Mouse (Mus musculus): ENCODE measurements around the gene Map2k7. TPM values are rescaled to one million over a fixed set of nuclear protein-coding genes. Genes with fewer than 3 reads are reported as not detected.
"Not testable (repeated sequence)": the region's sequence is repeated elsewhere in the genome, so short reads cannot be mapped to it uniquely, and the experiment has no call there.

The Map2k7 gene
- total RNA-seq, 2 experiments from 2014 or later, result 91.3 to 116 TPM

DNA sequence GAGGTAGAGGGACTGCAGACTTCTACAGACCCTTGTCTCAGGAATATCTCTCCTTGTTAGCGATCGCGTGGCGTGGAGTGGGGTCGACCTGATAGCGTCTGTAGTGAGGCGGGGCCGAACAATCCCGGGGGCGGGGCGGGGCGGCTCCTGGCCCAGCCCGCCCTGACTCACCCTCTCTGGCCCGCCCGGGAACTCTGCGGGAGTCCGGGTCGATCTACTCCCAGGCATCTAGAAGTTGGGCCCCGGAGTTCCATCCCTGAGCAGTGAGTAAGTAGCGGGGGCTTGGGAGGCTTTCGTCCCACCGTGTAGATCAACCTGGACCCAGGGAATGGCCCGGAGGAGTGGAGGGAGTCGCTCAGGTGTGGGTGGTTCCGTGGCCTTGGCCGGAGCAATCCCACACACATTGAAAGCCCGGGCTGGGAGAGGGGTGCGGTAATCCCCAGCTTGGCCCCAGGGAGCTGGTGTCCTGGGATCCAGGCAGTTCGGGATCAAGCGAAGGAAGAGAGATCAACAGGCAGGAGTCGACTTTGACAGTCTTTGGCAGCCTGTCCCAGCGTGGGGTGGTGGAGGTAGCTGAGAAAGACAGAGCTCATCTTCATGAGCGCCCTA lies 11.7 kb upstream of the Map2k7 start, which contains the start of gene Lrrc8e:
Gene Lrrc8e, plus strand, starts transcription at position 89 of the 609 bp plus-strand sequence.
- DNase-seq, result peak in 1 of 2 experiments; percentile 3

DNA sequence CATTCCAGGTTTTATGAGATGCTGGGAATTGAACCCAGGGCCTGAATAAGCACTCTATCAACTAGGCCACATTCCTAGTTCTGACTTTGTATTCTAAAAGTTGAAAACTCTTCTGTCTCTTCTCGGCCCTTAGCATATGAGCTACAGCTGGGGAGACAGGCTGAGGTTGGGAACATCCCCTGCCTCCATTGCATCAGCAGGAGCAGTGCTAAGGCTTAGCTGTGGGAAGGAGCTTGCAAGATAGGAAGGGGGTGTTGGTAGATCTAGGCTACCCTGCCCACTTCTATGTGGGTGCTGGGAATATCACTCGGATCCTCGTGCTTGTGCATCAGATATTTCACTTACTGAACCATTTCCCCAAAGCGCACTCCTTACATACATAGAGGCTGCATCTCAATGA lies 10.6 kb upstream of the Map2k7 start:
- DNase-seq, result peak in 1 of 2 experiments; percentile 1

DNA sequence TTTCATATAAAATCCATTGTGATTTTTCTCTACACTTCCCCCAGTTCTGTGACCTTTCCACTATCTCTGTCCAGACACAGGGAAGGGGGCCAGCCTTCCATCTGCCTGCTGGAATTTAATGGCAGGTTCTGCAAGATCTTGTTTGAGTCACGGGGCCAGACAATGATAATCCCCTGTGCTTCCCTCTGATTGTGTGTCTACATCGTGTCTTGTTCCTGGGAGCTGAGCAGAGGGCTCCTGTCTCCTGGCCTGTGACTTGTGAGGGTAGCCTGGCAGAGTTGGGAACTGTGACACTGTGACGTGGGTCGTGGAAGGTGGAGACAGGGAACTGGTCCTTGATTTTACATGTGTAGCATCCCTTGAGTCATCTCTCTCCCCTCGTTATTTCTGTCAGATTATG lies 8.8 kb upstream of the Map2k7 start:
- DNase-seq, result no peak

DNA sequence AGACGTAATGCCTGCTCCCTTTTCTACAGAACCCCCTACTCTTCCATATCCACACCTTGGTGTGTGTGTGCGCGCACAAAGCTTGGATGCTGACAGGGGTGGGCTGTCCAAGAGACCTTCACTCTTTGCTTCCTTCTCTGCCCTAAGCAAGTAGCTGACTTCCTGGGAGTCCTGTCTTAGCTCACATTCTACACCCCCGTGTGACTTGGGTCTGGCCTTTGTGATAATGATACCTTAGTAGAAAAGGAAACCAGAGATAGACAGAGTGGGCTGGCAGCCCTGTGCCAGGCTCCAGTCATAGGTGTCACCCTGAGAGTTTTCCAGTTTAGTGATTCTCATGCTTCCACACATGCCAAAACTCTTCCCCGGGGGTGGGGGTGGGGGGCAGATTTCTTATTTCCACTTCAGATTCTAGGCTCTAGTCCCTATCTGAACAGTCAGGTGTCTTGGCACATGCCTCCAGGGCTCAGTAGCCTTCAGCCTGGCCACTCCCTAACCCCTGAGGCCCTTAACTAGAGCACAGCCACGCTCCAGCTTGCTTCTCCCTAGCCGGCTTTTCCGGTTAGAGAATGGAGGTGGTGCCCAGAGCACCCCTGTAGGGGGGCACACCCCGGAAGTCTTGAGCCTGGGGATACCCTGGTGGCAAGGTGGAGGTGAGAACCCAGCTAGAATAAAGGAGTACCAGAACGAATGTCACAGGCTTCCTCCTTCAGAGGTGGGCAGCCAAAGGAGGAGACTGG lies 7.8 kb upstream of the Map2k7 start:
- no peak for DNase-seq

DNA sequence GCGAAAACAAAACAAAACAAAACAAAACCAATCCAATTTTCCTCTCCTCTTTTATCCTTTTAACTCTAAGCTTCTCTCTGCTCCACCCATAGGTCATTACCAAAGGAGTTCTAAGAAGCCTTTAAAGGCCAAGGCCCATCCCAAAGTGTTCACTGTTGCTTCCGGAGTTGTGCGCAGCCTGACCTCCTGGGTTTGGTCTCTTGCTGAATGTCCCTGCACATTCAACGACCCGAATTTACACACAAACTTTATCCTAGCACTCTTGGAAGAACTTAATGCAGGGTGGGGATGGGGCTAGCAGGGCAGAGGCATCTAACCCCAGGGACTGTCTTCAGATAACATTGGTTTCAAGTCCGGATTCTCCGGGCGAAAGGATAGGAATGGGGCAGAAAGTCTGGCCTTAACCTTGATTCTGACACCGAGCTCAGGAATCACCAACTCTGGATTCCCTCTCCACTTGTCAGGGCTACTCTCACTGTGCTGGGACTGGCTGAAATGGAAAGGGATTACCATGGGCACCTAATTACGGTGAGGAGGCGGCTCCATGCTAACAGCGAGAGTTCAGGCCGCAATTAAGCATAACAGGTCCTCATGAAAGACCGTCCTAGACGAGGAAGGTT lies 616 bp upstream of the Map2k7 start:
- peak in 1 of 2 experiments; percentile 16 for DNase-seq

DNA sequence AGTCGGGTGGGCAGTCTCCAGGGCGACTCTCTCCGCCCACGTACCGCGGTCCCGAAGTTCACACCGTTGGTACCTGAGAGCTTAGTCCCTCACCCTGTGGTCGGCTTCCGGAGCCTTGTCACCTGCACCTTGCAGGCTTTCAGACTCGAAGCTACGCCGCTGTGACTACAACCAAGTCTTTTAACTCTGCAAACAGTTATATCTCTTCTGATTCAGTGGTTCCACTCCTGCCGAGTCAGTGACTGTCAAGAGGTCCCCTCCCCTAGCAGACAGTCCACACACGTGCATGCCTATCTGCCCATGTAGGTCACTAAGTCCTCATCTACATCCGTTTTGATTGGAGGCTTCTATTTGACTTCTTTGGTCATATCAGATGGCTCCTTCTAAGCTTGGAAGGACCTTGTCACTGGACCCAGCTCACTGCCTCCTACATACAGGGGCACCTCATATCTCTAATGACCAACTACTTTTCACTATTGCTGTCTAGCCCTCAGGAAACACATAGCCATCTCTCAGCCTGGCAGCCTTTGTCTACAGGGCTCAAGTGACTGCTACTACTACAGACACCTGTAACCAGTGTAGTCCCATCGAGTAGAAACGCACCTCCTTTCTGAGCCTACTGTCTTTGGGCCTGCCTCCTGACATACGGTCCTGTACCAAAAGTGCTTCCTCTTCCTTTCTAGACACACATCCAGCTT lies 802 bp downstream of the Map2k7 start:
- no peak for DNase-seq

DNA sequence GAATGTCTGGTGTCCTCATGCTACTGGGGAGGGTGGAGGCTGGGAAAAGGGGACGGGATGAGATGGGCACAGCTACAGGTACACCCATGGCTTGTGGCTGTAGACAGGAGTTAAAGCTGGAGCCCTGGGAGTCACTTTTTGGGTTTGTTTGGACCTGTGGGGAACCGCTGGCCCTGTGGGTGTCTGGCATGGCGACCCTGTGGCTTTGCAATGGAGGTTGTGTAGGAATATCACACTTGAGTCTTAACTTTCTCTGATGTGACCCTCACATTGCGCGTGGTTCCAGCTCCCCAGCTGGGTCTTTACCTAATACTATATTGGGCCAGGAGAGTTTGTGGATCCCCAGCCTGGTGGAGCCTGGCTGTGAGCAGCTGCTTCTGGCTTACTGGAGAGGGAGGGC lies 6.5 kb downstream of the Map2k7 start:
- no peak for DNase-seq

DNA sequence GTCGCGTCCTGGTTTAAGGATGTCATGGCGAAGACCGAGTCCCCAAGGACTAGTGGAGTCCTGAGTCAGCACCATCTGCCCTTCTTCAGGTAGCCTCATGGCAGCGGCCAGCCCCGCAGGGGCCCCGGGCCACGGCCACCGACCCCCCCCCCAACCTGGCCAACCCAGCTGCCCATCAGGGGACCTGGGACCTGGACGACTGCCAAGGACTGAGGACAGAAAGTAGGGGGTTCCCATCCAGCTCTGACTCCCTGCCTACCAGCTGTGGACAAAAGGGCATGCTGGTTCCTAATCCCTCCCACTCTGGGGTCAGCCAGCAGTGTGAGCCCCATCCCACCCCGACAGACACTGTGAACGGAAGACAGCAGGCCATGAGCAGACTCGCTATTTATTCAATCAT lies 7.2 kb downstream of the Map2k7 start:
- no peak for DNase-seq

DNA sequence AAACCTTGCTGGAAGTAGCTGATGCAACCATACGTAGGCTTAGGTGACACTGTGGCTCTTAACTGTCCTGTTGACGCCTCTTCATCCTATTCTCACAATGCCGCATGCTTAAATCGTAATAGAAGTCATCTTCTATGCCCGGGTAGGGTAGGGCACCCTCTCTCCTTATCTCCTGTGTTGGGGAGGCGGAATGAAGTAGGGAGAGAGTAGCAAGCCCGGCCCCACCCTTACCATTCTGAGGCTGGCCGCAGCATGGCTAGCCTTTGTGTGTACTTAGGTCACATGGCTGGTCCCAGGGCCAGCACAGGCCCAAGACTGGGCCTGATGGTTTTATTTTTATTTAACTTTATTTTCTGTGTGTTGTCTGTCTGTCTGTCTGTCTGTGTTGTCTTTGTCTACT lies 8.7 kb downstream of the Map2k7 start:
- DNase-seq, result no peak

DNA sequence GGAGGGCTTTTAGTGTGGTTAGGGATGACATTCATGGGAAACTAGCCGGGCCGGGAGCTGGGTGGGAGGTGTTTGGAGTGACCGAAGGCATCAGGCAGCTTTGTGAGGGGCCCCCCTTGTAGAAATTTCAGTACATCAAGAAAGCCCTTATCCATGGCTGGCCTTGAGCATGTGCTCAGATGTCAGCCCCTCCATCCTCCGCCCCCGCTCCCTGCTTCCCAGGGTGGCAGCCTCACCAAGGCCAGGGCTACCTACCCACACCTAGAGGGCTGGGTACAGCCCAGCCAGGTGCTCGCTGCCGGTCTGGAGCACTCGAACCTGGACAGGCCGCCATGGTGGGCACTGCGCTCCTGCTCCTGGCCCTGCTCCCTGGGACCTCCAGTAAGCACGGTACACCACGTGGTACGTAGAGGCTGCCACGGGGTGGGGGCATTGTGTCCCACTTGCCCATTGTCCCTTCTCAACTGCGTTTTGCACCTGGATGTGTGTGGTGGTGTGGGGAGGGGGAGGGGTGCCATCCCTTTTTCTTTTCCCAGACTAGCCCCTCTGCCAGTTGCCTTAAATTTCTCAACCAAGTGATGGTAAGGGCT lies 9.5 kb downstream of the Map2k7 start, which contains the start of gene Tgfbr3l:
Gene Tgfbr3l, plus strand, starts transcription at position 264 of the 590 bp plus-strand sequence.
- no peak for DNase-seq

DNA sequence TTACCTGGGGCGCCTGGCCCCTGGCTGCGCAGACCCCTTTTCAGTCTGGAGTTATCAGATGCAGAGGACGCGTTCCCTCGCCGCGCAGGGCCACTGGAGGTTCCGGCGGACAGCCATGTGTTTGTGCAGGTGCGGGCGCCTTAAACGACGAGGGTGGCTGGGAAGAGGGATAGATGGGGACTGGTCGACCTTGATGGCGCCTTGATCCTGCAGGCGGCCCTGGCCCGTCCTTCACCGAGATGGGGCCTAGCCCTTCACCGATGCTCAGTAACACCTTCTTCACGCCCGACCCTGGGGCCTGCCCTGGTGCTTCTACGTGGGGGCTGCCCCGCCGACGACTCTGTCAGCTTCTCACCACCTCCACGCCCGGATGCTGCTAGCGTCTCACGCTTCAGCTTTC lies 10.7 kb downstream of the Map2k7 start:
- no peak for DNase-seq

DNA sequence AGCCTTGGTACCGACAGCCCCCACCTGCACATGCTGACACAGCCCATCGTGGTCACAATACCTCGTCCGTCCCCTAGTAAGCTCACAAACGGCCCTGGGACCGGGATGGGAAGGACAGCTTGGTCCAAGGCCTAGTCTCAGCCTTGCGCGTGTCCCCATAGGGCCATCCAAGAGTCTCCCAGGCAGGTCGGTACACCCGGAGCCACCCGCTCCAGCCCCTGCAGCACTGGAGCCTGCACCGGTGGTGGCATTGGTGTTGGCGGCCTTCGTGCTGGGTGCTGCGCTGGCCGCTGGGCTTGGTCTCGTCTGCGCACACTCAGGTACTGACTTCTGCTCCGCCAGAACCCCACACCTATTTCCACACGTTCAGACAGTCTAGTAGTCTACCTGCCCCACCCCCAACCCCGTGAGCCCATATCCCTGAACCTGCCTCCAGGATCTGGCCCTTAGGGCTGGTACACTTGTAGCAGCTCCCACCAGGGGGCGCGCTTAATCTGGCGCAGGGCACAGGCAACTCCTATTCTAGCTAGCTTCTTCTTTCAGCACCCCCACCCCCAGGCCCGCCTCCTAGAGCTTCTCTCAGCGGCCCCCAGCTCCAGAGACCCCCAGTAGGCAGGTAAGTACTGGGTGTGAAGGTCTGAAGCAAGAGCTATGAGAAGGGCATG lies 11.9 kb downstream of the Map2k7 start:
- DNase-seq, result peak; percentile 82 to 84

DNA sequence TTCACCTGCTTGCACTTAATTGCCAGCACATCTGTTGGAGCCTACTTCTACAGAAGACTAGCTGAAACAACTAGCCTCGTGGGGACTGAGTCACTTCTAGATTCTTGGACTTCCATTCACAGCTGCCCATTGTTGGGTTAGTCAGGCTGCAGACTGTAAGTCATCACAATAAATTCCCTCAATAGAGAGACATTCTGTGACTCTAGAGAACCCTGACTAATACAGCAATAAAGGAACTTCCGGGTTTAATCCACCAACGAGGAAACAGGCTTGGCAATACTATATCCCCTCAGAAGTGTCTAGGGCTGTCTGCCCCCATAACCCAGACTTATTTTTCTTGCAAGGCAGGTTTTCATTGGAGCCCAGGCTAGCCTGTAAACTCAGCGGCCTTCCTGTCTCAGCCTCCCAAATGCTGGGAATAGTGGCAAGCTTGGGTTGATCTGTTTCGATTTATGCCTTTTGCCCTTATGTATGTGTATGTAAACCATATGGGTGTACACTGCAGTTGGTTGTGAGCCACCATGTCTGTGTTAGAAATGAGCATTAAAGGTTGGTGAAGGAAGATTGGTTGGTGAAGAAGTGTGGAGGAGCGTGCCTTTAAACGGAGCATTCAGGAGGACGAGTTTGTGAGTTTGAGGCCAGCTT lies 13.7 kb downstream of the Map2k7 start:
- DNase-seq, result no peak

DNA sequence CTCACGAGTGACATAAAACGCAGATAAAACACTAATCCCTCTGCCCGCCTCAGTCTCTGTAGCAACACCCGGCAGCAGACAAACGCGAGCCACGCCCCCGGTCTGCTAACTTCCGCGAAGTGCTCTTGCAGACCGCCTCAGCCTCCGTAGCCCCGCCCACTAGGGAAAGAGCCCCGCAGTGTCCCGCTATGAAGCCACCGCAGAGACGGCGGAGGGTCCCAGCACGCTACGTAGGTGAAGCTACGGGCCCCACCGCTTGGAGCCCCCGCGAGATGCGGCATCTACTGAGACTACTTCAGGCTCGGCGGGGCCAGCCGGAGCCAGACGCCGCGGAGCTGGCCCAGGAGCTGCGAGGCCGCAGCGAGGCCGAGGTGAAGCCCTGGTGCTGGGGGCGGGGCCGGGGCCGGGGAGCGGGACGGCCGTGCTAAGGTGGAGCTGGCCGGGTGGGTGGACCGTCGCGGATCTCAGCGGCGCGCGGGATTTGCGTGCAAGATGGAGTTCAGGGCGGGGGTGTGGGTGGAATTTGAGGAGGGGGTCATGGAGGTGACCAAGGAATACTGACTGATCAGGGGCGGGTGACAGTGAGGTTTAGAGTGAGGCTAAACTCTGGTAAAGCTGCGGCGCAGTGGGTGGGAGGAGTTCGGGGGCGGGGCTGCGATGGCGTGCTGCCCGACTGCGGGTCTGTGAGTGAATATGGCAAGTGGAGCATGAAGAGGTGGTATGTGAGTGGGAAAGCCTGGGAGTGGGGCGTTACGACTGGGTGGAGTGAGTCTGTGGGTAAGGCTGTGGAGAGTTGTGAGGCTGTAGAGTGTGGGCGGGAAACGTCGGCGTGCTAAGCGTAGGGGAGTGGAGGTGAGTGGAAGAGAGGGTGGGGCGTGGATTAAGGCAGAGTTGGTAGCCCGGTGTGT lies 14.6 kb downstream of the Map2k7 start, which contains the start of gene Snapc2:
Gene Snapc2, plus strand, starts transcription at position 147 of the 908 bp plus-strand sequence.
- DNase-seq, result peak; percentile 93

DNA sequence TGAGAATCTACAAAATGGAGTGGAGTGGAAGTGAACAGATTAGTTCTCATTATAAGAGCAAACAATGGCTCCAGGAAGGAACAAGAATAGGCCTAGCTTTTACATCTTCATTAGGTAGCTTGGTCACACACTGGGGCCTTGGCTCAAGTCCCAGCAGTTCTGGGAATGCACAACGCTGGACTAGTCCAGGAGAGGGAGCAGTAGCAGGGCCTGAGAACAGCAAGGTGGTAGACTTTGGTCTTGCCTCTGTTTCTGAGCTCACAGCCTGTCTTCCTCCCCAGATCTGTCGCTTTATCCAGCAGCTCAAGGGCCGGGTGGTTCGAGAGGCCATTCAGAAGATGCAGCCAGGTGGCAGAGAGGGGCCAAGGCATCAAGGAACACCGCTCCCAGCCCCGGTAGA lies 15.5 kb downstream of the Map2k7 start:
- peak; percentile 67 to 68 for DNase-seq

DNA sequence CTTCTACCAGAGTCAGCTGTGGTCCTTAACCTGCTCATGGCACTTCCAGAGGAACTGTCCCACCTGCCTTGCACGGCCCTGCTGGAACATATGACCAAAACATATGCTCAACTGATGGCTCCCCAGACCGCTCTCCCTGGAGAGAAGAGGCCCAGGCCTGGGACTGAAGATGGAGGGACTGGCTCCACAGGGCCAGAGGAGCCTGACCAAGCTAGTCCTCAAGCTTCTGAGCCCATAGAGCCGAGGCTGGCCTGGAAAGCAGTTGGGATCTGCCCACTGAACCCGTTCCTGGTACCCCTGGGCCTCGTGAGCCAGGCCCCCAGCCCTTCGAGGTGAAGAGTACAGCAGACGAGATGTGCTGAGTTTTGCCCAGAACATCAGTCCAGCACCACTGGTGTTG lies 16.9 kb downstream of the Map2k7 start:
- not testable (repeated sequence) for DNase-seq

DNA sequence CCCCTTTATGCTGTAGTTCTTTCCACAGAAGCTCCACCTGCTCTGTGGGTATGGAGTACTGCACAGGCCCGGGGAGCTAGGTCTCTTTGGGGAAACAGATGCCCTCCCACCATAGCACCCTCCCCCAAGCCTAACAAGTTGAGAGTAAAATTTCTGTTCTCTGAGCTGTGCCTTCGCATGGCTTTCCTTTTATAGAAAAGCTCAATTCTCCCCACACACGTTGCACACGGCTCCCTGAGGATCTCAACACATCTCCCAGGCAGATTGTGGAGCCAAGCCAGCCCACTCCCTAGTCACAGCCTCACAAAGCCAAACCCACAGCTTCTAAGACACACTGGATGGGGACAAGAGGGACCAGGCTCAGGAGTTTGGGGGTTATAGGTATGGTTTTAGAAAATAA lies 18.4 kb downstream of the Map2k7 start:
- DNase-seq, result peak; percentile 77 to 81

DNA sequence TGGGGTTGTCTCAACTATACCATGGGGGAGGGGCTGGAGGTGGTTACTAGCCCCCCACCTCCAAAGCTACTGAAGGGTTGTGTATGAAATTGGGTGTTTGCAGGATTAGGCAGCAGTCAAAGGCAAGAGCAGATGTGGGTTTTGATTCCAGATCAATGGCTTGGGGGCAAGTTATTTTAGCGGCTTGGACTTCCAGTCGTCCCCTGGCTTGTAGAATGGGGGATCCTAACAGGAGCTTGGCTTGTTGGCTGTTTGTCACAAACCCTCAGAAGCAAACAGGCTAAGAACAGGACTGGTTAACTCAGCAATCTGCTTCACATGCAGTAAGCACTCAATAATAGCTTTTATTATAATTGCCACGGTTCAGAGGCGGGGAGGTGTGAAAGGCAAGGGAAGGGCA lies 18.8 kb downstream of the Map2k7 start:
- DNase-seq, result no peak

DNA sequence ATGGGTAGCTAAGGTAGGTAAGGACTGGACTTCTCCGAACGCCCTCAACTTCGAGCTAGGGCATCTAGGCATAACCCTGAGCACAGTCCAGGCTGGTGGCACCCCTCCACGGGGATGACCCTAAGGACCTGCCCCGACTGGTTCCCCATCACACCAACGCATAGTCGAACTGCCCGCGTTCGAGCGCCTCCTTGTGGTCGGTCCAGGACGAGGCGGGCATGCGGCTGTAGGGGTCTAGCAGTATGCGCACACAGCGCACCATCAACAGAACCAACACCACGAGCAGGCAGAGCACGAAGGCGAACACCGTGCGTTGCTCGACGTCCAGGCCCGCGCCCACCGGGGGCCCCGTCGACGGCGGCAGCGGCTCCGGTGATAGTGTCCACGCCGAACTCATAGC lies 19.7 kb downstream of the Map2k7 start:
- DNase-seq, result peak; percentile 82 to 83

DNA sequence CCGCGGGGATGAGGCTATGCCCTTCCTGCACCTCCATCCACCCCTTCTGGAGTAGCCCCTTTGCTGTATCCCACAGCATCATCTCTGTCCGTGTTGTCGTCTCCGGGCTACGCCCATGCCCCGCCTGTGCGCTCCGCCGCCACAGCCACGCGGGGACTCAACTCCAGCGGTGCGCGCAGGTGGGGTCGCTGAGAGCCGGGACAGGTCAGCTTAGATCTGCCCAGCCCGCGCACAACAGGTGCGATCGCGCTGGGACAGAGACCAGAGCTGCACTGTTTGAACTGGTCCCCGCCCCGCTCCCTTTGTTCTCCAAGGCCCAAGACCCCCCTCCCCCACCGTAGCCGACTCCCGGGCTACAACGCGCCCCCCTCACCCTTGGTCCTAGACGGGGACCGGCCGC lies 20.1 kb downstream of the Map2k7 start:
- DNase-seq, result no peak

Measured in layer of hippocampus, postnatal 36 days (tissue).